Mouse (Mus musculus): ENCODE results near the gene Ifi44. TPM values are rescaled to one million over a fixed set of nuclear protein-coding genes. Genes with fewer than 3 reads are reported as not detected.

Ifi44 gene
- total RNA-seq (2023): 1 to 10 TPM; 7.4 to 9.4 TPM

GRCm38 (mm10) chr3:151749737-151750136 is at the start of gene Ifi44:
Gene Ifi44, minus strand, starts transcription at chr3:151749960.

Other genes starting within 250 kb of the Ifi44 start
- gene Ifi44l, start 12.9 kb upstream of the Ifi44 start, total RNA-seq (2023): not detected
- gene Ptgfr, start 87.7 kb upstream of the Ifi44 start, total RNA-seq (2023): not detected